Mouse (Mus musculus): ENCODE results near the gene Drosha.
"Not testable (repeated sequence)": the region's sequence is repeated elsewhere in the genome, so short reads cannot be mapped to it uniquely, and the experiment has no call there.

Drosha gene

GRCm38 (mm10) chr15:12885361-12885760 is 60.7 kb downstream of the Drosha start:
- peak; percentile 54 for ATAC-seq (ENCODE audit: low TSS enrichment)

- no peak for ATAC-seq (ENCODE audit: low TSS enrichment)
Measured at GRCm38 (mm10) chr15:12887206-12887605, 62.6 kb downstream of the Drosha start.

- ATAC-seq (ENCODE audit: low TSS enrichment): no peak
Measured at GRCm38 (mm10) chr15:12888312-12888711, 63.7 kb downstream of the Drosha start.

GRCm38 (mm10) chr15:12889909-12890308 is 65.3 kb downstream of the Drosha start:
- peak; percentile 68 for ATAC-seq (ENCODE audit: low TSS enrichment)

- peak; percentile 97 for ATAC-seq (ENCODE audit: low TSS enrichment)
Measured at GRCm38 (mm10) chr15:12895426-12895825, 70.8 kb downstream of the Drosha start.

GRCm38 (mm10) chr15:12896022-12897009 is 71.7 kb downstream of the Drosha start:
- no peak for ATAC-seq (ENCODE audit: low TSS enrichment)

- ATAC-seq (ENCODE audit: low TSS enrichment): no peak
Measured at GRCm38 (mm10) chr15:12897831-12898230, 73.2 kb downstream of the Drosha start.

- ATAC-seq (ENCODE audit: low TSS enrichment): no peak
Measured at GRCm38 (mm10) chr15:12900428-12901196, 76.0 kb downstream of the Drosha start.

- no peak for ATAC-seq (ENCODE audit: low TSS enrichment)
Measured at GRCm38 (mm10) chr15:12901197-12901570, 76.6 kb downstream of the Drosha start.

- ATAC-seq (ENCODE audit: low TSS enrichment): peak; percentile 77
Measured at GRCm38 (mm10) chr15:12904442-12904841, 79.8 kb downstream of the Drosha start.

- peak; percentile 67 for ATAC-seq (ENCODE audit: low TSS enrichment)
Measured at GRCm38 (mm10) chr15:12907962-12908719, 83.5 kb downstream of the Drosha start.

GRCm38 (mm10) chr15:12908720-12909028 is 84.1 kb downstream of the Drosha start:
- ATAC-seq (ENCODE audit: low TSS enrichment): no peak; the same call in 1 of the 2 replicates

GRCm38 (mm10) chr15:12909171-12909570 is 84.6 kb downstream of the Drosha start:
- no peak for ATAC-seq (ENCODE audit: low TSS enrichment)

GRCm38 (mm10) chr15:12911082-12911481 is 86.5 kb downstream of the Drosha start:
- ATAC-seq (ENCODE audit: low TSS enrichment): no peak

- ATAC-seq (ENCODE audit: low TSS enrichment): no peak; the same call in 1 of the 2 replicates
Measured at GRCm38 (mm10) chr15:12916314-12916815, 91.8 kb downstream of the Drosha start.

GRCm38 (mm10) chr15:12919326-12919966 is 94.8 kb downstream of the Drosha start:
- ATAC-seq (ENCODE audit: low TSS enrichment): not testable (repeated sequence)

- ATAC-seq (ENCODE audit: low TSS enrichment): no peak
Measured at GRCm38 (mm10) chr15:12919967-12920870, 95.6 kb downstream of the Drosha start.

- no peak for ATAC-seq (ENCODE audit: low TSS enrichment)
Measured at GRCm38 (mm10) chr15:12921901-12922300, 97.3 kb downstream of the Drosha start.

GRCm38 (mm10) chr15:12923826-12924225 is 99.2 kb downstream of the Drosha start:
- ATAC-seq (ENCODE audit: low TSS enrichment): no peak

- no peak for ATAC-seq (ENCODE audit: low TSS enrichment)
Measured at GRCm38 (mm10) chr15:12931481-12931880, 106.9 kb downstream of the Drosha start.
